Mouse (Mus musculus): Measurements from ENCODE around the gene Stra6l.
A peak's percentile ranks its signal among the peaks of the same experiment; 100 is the strongest.

DNA sequence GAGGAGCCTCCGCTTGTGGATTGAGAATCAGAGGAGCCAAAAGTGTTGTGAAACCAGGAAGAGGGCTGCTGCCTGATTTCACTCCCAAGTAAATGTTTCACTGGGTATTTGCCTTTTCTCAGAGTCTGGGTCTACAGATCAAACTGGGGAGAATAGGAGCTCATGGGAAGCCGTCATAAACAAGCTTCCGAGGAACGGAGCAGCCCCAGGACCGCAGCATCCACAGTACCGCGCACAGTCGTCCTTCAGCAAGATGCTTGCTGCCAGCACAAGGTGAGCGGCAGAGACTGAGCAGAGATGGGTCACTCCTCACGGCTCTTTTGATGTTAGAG lies 327 bp downstream of the Stra6l start:
- TF ChIP-seq CTCF (IDR thresholded peaks at IDR 0.05; ENCODE audit: low read depth, low read length) (no peak), POLR2A (IDR thresholded peaks at IDR 0.05; ENCODE audit: extremely low read depth, insufficient read depth, low read length) (peak; percentile 53; the same call in 1 of the 2 replicates)

All from liver, adult 2 months (tissue).